Mouse (Mus musculus): ENCODE measurements around the gene Dgkg.
A peak's percentile ranks its signal among the peaks of the same experiment; 100 is the strongest.

Gene Dgkg

DNA sequence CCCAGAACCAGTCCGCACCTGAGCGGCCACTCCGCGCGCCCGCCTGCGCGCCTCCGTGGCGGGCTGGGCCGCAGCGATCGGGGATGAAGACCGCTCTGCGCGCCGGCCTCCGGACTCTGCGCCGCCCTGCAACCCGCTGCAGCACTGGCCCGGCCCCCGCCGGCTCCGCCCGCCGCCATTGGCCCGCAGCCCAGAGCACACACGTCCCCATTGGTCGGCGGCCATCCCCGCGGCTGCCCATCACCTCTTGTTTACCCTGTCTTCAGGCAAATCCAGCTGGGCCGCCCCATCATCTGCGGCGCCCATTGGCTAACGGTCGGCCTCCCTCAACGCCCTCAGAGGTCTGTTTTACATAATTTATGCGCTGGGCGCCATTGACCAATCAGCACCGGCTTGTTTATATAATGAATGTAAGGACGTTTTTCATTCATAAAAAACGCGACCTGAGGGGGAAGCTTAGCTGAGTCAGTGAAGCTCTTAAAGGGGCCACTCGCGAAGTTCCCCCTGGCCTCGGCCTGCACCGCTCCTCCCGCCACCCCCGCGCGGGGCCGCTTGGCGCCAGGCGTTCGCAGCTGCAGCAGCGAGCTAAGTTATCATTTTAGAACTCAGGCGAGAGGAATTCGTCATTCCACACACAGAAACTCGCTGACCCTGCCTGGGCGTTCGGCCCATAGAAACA, 217.4 kb downstream of the Dgkg start, which contains the start of gene Etv5:
Gene Etv5 (minus strand): TSS at position 221 of the 679 bp plus-strand sequence.
- DNase-seq (ENCODE audit: low spot score in 2 of 2), result peak; percentile 100

DNA sequence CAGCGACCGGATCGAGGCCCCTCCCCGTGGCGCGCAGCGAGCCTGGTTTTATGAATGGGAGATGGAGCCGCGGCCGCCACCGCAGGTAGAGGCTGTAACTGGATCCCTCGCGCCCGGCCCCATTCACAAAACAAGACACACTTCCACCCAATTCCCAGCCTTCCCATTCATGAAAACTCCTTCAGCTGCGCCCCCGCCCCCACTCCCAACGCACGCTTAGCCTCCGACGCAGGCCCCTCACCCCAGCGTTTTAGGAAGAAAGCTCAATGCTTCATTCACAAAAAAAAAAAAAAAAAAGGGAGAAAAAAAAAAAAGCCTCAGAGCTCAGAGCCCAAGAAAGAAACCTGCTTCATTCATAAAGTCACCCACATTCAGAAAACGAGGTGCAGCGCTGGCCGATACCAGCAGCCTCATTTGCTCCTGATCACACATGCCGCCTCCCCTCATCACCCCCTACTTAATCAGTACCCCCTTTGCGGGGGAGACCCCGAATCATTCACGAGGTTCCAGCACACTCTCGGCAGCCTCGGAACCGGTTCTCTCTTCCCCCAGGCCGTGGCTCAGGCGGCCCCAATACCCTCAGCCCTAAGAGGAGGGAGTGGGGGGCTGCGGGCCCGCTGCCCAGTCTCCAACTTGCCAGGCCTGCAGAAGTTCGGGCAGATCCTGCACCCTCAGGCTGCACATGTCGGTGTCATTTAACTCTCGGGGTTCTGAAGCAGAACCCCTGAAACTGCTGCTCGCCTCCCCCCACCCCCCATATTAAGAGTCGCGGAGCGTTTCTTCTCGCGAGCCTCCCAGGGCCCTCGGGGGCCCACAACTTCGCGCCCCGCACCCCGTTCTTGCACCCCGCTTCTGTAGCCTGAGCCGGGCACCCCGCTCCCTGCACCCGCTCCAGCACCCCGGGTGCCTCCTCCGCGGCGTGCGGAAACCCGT, 218.3 kb downstream of the Dgkg start:
- peak; percentile 73 to 76 for DNase-seq (ENCODE audit: low spot score in 2 of 2)

- DNase-seq (ENCODE audit: low spot score in 2 of 2), result no peak
Observed at GRCm38 (mm10) chr16:22436106-22436505, 220.9 kb downstream of the Dgkg start.

DNA sequence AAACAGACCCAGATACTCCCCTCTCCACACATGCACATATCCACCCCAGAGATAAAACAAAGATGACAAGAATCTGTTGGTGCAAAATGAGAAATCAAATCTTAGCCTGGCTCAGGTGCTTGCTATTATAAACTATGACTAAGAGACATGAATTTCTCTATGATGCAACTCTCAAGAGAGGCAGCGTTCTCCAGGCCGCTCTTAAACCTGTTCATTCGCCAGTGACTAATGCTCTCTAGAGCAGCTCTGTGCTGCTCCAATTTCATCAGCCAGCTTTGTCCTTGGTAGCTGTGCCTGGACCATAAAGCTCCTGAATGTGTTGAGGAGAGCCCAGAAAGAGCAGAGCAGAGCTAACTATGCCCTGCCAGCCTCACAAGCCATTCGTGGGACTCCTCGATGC, 222.5 kb downstream of the Dgkg start:
- no peak for DNase-seq (ENCODE audit: low spot score in 2 of 2)

GRCm38 (mm10) chr16:22433944-22434343, 223.1 kb downstream of the Dgkg start:
- DNase-seq (ENCODE audit: low spot score in 2 of 2), result no peak

DNA sequence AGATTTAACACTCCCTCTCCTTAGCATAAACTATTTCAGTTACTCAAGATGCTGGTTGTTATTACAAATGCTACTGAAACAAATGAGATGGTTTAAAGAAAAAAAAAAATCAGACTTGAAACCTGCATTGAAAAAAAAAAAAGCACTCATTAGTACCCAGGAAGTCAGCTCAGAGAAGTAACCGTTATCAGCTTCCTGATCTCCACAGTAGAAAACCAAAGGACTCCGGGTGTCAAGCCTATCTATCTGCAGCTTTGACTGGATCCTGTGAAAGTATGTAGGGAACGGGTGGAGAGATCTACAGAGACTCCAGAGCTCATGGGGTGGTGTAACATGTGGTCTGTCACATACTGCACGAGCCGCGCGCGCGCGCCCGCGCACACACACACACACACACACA, 225.2 kb downstream of the Dgkg start:
- DNase-seq (ENCODE audit: low spot score in 2 of 2), result no peak

- DNase-seq (ENCODE audit: low spot score in 2 of 2), result no peak
Observed at GRCm38 (mm10) chr16:22431335-22431734, 225.7 kb downstream of the Dgkg start.

DNA sequence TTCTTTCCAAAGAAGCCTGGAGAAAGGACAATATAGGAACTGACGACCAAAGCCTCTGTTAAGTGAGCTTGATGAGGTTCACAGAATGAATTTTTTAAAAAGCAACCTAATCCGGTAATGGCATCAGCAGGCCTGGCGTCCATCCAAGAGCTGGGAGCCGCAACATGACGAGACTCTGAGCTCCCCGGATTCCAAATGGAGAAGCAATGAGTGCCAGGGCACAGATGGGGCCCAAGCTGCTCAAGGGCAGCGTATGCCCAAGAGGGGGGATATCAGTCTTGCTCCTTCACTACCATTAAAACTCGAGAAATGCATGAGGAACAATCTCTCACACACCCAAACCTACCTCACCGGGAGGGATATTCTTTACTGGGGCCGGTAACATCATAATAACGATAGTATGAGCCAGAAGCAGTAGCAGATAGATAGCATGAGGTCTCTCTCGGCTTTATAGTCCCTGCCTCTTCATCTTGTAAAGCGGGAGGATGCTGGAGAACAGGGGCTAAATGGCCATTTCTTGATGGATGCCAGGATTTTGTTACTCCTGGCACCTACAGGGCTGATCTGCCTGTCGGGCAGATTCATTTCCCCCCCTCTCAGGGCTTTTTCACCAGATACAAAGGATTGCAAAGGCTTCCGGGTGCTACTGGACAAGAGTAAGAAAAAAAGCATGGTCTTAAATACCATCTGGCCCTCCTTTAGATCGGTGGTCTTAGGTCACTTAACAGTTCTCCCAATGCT, 226.6 kb downstream of the Dgkg start:
- DNase-seq (ENCODE audit: low spot score in 2 of 2), result peak; percentile 49 to 67

DNA sequence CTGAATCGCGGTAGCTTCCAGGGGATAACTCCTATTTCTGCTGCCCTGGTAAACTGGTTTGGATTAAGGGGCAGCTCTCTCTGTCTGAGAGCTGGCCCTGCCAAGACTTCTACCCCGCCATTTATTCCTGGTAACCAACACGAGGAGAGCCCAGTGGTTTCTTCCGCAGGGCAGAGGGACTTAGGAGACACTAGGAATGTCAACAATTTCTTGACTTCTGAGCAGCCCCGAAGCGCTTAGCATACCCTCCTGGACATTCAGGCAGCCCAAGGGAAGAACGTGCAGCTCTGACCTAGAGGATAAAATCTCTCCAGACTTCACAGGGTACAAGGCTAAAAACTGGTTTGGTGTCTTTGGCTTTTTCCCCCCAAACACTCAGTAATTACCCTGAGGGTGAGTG, 227.6 kb downstream of the Dgkg start:
- no peak for DNase-seq (ENCODE audit: low spot score in 2 of 2)

DNA sequence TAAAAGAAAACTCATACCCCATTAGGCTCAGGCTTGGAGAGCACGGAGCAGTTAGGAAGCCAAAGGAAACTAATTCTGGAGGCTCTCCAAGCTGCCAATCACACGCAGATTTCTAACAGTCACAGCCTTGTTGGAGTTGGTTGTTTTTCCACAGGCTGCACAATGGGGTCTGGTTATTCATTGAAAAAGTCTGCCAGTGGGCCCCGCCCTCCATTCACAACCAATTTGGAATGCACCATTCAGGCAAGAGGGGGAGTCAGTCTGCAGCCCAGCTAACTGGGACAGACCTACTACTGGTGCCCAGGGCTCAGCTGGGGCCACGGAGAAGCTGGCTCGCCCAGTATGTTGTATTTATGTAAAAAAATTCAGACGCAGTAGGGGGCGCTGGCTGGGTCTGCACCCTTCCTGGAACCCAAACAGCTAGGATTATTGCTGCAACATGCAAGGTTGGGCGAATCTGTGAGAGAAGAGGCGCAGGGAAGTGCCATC, 228.1 kb downstream of the Dgkg start:
- DNase-seq (ENCODE audit: low spot score in 2 of 2), result peak; percentile 68 to 80

DNA sequence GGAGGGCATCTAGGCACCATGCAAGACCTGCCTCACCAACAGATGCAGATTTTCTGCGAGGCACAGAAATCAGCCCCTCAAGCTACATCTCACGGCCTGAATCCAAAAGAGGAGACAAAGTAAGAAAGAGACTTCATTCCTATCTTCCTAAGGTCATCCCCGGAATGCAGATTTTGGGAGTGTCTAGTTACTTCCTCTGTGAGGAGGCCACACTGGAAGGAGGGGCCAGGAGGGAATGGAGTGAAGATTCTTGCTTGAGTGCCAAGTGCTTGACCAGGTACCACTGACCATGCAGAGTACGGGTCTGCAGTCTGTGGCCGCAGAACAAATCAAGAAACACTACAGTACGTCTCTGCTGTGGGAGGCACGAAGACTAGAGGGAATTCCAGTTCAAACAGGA, 230.2 kb downstream of the Dgkg start:
- no peak for DNase-seq (ENCODE audit: low spot score in 2 of 2)

DNA sequence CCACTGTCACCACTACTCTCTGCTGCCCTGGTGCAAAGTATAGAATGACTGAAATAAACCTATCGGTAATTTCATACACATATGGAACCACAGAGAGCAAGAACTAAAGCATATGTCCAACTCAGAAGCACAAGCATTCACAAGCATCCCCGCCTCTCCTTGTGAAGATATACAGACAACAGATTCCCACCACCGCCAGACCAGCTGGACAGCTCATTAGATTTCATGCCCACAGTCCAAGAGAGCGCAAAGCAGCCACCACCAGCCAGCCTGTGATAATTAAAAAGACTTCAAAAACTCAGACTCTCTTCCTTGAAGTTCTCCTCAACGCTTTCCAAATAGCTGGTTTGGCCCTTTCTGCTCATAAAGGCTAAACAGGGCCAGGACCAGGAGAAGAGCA, 234.8 kb downstream of the Dgkg start:
- DNase-seq (ENCODE audit: low spot score in 2 of 2), result no peak

Data from right cerebral cortex, postnatal 36 days (tissue).